Mouse (Mus musculus): ENCODE results near the gene 2610301B20Rik. TPM values are rescaled to one million over a fixed set of nuclear protein-coding genes. Genes with fewer than 3 reads are reported as not detected.

The 2610301B20Rik gene
- polyA plus RNA-seq, 1 experiment, result 7.5 TPM

GRCm38 (mm10) chr4:10872231-10872630 lies 2.1 kb upstream of the 2610301B20Rik start:
- TF ChIP-seq CTCF (IDR thresholded peaks at IDR 0.05; ENCODE audit: low read depth, low read length), result no peak
- TF ChIP-seq POLR2A (IDR thresholded peaks at IDR 0.05; ENCODE audit: borderline replicate concordance, low read depth, low read length), result no peak
- H3K4me3 ChIP-seq (ENCODE audit: insufficient read depth, low read length), result no peak overlapping the region
- no peak overlapping the region for H3K27ac ChIP-seq (ENCODE audit: insufficient read depth, low read depth, low read length)
- H3K4me1 ChIP-seq (ENCODE audit: control insufficient read depth, insufficient read depth, low read length), result peaks cover 5% of the 10 kb centered on the region; the same call in 1 of the 2 replicates

- Histone ChIP-seq H3K4me3 (ENCODE audit: insufficient read depth, low read length) (peak overlapping the region; percentile 90), H3K27ac (ENCODE audit: insufficient read depth, low read depth, low read length) (no peak overlapping the region), H3K4me1 (ENCODE audit: control insufficient read depth, insufficient read depth, low read length) (peaks cover 5% of the 10 kb centered on the region; the same call in 1 of the 2 replicates)
- TF ChIP-seq CTCF (IDR thresholded peaks at IDR 0.05; ENCODE audit: low read depth, low read length), result no peak
- TF ChIP-seq POLR2A (IDR thresholded peaks at IDR 0.05; ENCODE audit: borderline replicate concordance, low read depth, low read length), result no peak
Observed at GRCm38 (mm10) chr4:10872685-10873539, 1.4 kb upstream of the 2610301B20Rik start.

- Histone ChIP-seq H3K27ac (ENCODE audit: insufficient read depth, low read depth, low read length) (no peak overlapping the region), H3K4me3 (ENCODE audit: insufficient read depth, low read length) (peak overlapping the region; percentile 90), H3K4me1 (ENCODE audit: control insufficient read depth, insufficient read depth, low read length) (peaks cover 5% of the 10 kb centered on the region; the same call in 1 of the 2 replicates)
- TF ChIP-seq CTCF (IDR thresholded peaks at IDR 0.05; ENCODE audit: low read depth, low read length), result no peak
- no peak for TF ChIP-seq POLR2A (IDR thresholded peaks at IDR 0.05; ENCODE audit: borderline replicate concordance, low read depth, low read length)
Observed at GRCm38 (mm10) chr4:10873549-10873919, 764 bp upstream of the 2610301B20Rik start.

GRCm38 (mm10) chr4:10874718-10875121 lies 422 bp downstream of the 2610301B20Rik start:
- H3K27ac ChIP-seq (ENCODE audit: insufficient read depth, low read depth, low read length), result peak overlapping the region; percentile 48
- H3K4me3 ChIP-seq (ENCODE audit: insufficient read depth, low read length), result peak overlapping the region; percentile 90
- H3K4me1 ChIP-seq (ENCODE audit: control insufficient read depth, insufficient read depth, low read length), result peaks cover 5% of the 10 kb centered on the region; the same call in 1 of the 2 replicates
- TF ChIP-seq CTCF (IDR thresholded peaks at IDR 0.05; ENCODE audit: low read depth, low read length), result no peak
- TF ChIP-seq POLR2A (IDR thresholded peaks at IDR 0.05; ENCODE audit: borderline replicate concordance, low read depth, low read length), result no peak

GRCm38 (mm10) chr4:10875407-10875806 lies 1.1 kb downstream of the 2610301B20Rik start:
- H3K4me3 ChIP-seq (ENCODE audit: insufficient read depth, low read length), result peak overlapping the region; percentile 90
- peak overlapping the region; percentile 1; the same call in 1 of the 2 replicates for H3K27ac ChIP-seq (ENCODE audit: insufficient read depth, low read depth, low read length)
- TF ChIP-seq CTCF (IDR thresholded peaks at IDR 0.05; ENCODE audit: low read depth, low read length) (no peak), POLR2A (IDR thresholded peaks at IDR 0.05; ENCODE audit: borderline replicate concordance, low read depth, low read length) (no peak)
- H3K4me1 ChIP-seq (ENCODE audit: control insufficient read depth, insufficient read depth, low read length), result peaks cover 5% of the 10 kb centered on the region; the same call in 1 of the 2 replicates

- peaks cover 5% of the 10 kb centered on the region; the same call in 1 of the 2 replicates for H3K4me1 ChIP-seq (ENCODE audit: control insufficient read depth, insufficient read depth, low read length)
- H3K27ac ChIP-seq (ENCODE audit: insufficient read depth, low read depth, low read length), result no peak overlapping the region
- no peak for TF ChIP-seq CTCF (IDR thresholded peaks at IDR 0.05; ENCODE audit: low read depth, low read length)
- TF ChIP-seq POLR2A (IDR thresholded peaks at IDR 0.05; ENCODE audit: borderline replicate concordance, low read depth, low read length), result no peak
Observed at GRCm38 (mm10) chr4:10877057-10877456, 2.8 kb downstream of the 2610301B20Rik start.

GRCm38 (mm10) chr4:10883740-10884408 lies 9.6 kb downstream of the 2610301B20Rik start:
- no peak overlapping the region for H3K4me3 ChIP-seq (ENCODE audit: insufficient read depth, low read length)
- no peak for TF ChIP-seq CTCF (IDR thresholded peaks at IDR 0.05; ENCODE audit: low read depth, low read length)
- no peak for TF ChIP-seq POLR2A (IDR thresholded peaks at IDR 0.05; ENCODE audit: borderline replicate concordance, low read depth, low read length)
- H3K27ac ChIP-seq (ENCODE audit: insufficient read depth, low read depth, low read length), result no peak overlapping the region
- no peaks in the 10 kb centered on the region for H3K4me1 ChIP-seq (ENCODE audit: control insufficient read depth, insufficient read depth, low read length)

More at GRCm38 (mm10) chr4:10877057-10877456, 2.8 kb downstream of the 2610301B20Rik start:
- H3K4me3 ChIP-seq (ENCODE audit: insufficient read depth, low read length), result no peak overlapping the region

GRCm38 (mm10) chr4:10888835-10889234 lies 14.5 kb downstream of the 2610301B20Rik start:
- no peak for TF ChIP-seq CTCF (IDR thresholded peaks at IDR 0.05; ENCODE audit: low read depth, low read length)
- no peak for TF ChIP-seq POLR2A (IDR thresholded peaks at IDR 0.05; ENCODE audit: borderline replicate concordance, low read depth, low read length)
- Histone ChIP-seq H3K4me3 (ENCODE audit: insufficient read depth, low read length) (no peak overlapping the region), H3K27ac (ENCODE audit: insufficient read depth, low read depth, low read length) (no peak overlapping the region), H3K4me1 (ENCODE audit: control insufficient read depth, insufficient read depth, low read length) (no peaks in the 10 kb centered on the region)

- TF ChIP-seq CTCF (IDR thresholded peaks at IDR 0.05; ENCODE audit: low read depth, low read length) (no peak), POLR2A (IDR thresholded peaks at IDR 0.05; ENCODE audit: borderline replicate concordance, low read depth, low read length) (no peak)
- Histone ChIP-seq H3K4me1 (ENCODE audit: control insufficient read depth, insufficient read depth, low read length) (no peaks in the 10 kb centered on the region), H3K4me3 (ENCODE audit: insufficient read depth, low read length) (no peak overlapping the region), H3K27ac (ENCODE audit: insufficient read depth, low read depth, low read length) (no peak overlapping the region)
Observed at GRCm38 (mm10) chr4:10896262-10896661, 22.0 kb downstream of the 2610301B20Rik start.
